Mouse (Mus musculus) megakaryocyte, embryonic 14.5 days (primary cell): ENCODE results near the gene Robo1.

Experiments used
- FLI1 ChIP-seq: IDR thresholded peaks from 2 replicates; pipeline ENCODE4 v1.6.1; 2012; ENCODE audit warnings: low read length, inconsistent platforms, mixed read lengths
- GATA1 ChIP-seq: IDR thresholded peaks from 3 replicates; pipeline ENCODE4 v1.6.1; 2012; ENCODE audit warnings: mixed read lengths, low read length, inconsistent platforms, borderline replicate concordance

GRCm38 (mm10) chr16:72705851-72706250 is 397.7 kb downstream of the Robo1 start:
- no peak for TF ChIP-seq GATA1
- no peak for TF ChIP-seq FLI1
